Comparison of ENCODE assay signal across 24 mouse cellular contexts in the genomic region with DNA sequence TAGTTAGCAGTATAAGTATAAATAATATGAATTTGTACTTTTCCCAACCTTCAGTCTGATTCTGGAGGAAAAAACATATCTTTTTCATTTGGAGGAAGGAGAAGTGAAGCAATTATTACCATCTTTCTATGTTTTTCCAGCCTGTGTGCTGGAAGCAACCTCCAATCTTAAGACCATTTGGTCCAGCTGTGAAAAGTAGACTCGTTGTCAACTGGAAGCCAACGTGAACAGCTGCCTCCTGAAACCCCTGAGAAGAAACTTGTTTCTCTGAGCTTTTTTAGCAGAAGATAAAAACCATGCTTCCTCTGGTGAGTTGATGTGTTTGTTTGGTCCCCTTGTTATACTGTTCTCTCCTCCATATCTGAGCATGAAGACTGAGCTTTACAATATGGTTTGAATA.
"Had no signal": no experiment of that assay in that cellular context is flagged by ENCODE, and none has a peak within 500 bp of the region (broad histone marks: within the 10 kb centered on the region; RNA-seq: fewer than 3 reads in every experiment).

No protein-coding gene starts in this region.

- H3K36me3 ChIP-seq: hindbrain, embryonic 10.5 days; hindbrain, embryonic 12.5 days; intestine, embryonic 15.5 days; kidney, embryonic 15.5 days; limb, embryonic 13.5 days; limb, embryonic 15.5 days; liver, embryonic 12.5 days had no signal

- H3K4me1 ChIP-seq: hindbrain, embryonic 10.5 days; hindbrain, embryonic 12.5 days; intestine, embryonic 15.5 days; limb, embryonic 13.5 days; limb, embryonic 15.5 days had no signal

- H3K27me3 ChIP-seq: hindbrain, embryonic 12.5 days; intestine, embryonic 15.5 days; kidney, embryonic 15.5 days; limb, embryonic 13.5 days; limb, embryonic 15.5 days; liver, embryonic 12.5 days had no signal

- H3K4me2 ChIP-seq: hindbrain, embryonic 12.5 days; hindbrain, embryonic 14.5 days; intestine, embryonic 15.5 days; kidney, embryonic 15.5 days; limb, embryonic 13.5 days; limb, embryonic 15.5 days; liver, embryonic 12.5 days had no signal

- H3K4me3 ChIP-seq: hindbrain, embryonic 10.5 days; hindbrain, embryonic 12.5 days; intestine, embryonic 15.5 days; kidney, embryonic 15.5 days; limb, embryonic 13.5 days; limb, embryonic 15.5 days; liver, embryonic 12.5 days had no signal

- DNase-seq: gastrocnemius, postnatal 25 days; heart, postnatal 14 days; heart, postnatal 36 days; kidney, adult 18-20 months; kidney, adult 8-10 months; kidney, postnatal 14 days; kidney, postnatal 36 days; layer of hippocampus, adult 9-11 months; layer of hippocampus, postnatal 36 days; left cerebral cortex, postnatal 4 days; lung, adult 18-20 months had no signal

- H3K9ac ChIP-seq: hindbrain, embryonic 12.5 days; hindbrain, embryonic 14.5 days; intestine, embryonic 15.5 days; kidney, embryonic 15.5 days; limb, embryonic 13.5 days; limb, embryonic 15.5 days; liver, embryonic 12.5 days; liver, embryonic 14.5 days had no signal

- H3K9me3 ChIP-seq: hindbrain, embryonic 10.5 days; hindbrain, embryonic 12.5 days; intestine, embryonic 15.5 days; kidney, embryonic 15.5 days; limb, embryonic 13.5 days; limb, embryonic 15.5 days; liver, embryonic 12.5 days had no signal

- H3K27ac ChIP-seq: hindbrain, embryonic 10.5 days; hindbrain, embryonic 12.5 days; hindbrain, embryonic 14.5 days; intestine, embryonic 15.5 days; kidney, embryonic 15.5 days; kidney, postnatal 0 days; limb, embryonic 13.5 days; limb, embryonic 15.5 days; liver, embryonic 12.5 days; liver, embryonic 14.5 days had no signal

- ATAC-seq: hindbrain, embryonic 16.5 days; inflammation-experienced regulatory T-cells, adult 6 months; intestine, embryonic 15.5 days; intestine, postnatal 0 days; liver, embryonic 12.5 days had no signal
